In the genomic region with DNA sequence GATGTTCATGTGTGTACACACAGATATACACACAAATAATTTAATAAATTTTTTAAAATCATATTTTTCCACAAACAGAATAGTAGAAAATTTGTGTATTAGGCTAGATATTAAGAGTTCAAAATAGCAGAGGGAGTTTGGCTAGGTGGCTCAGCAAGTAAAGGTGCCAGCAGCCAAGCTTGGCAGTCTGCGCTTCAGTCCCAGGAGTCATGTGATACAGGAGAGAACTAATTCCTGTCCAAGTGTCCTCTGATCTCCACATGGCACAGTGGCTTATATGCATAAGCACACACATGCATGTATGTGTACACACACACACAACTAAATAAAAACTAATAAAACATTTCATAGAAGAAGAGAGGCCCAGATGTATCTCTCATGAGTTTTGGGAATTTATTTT, we compare ENCODE assay signal across 17 mouse cellular contexts. TPM values are rescaled to one million over a fixed set of nuclear protein-coding genes. Genes with fewer than 3 reads are reported as not detected.
A peak's percentile ranks its signal among the peaks of the same experiment; 100 is the strongest.
DNase-seq lines count a peak whose midpoint lies in the region; ATAC-seq lines count a peak whose summit lies in the region.
"Had no signal": no experiment of that assay in that cellular context is flagged by ENCODE, and none has a peak within 500 bp of the region (broad histone marks: within the 10 kb centered on the region; RNA-seq: fewer than 3 reads in every experiment).

No protein-coding gene starts in this region.

- no peak overlapping the region for H3K4me3 ChIP-seq in heart, embryonic 10.5 days
- H3K4me3 ChIP-seq: forebrain, embryonic 12.5 days; heart, adult 2 months; hindbrain, embryonic 15.5 days had no signal

- H3K4me1 ChIP-seq in heart, embryonic 10.5 days = no peaks in the 10 kb centered on the region
- H3K4me1 ChIP-seq: forebrain, embryonic 12.5 days; hindbrain, embryonic 15.5 days had no signal

- 90% methylated on average over 1 of the region's 1 CpGs for WGBS in heart, embryonic 10.5 days

- no peaks in the 10 kb centered on the region for H3K9me3 ChIP-seq in heart, embryonic 10.5 days
- H3K9me3 ChIP-seq: forebrain, embryonic 12.5 days; hindbrain, embryonic 15.5 days had no signal

- no peak for DNase-seq in cerebellum, adult 8-10 months
- peak; percentile 17 to 27 for DNase-seq in heart, postnatal 10 days
- no peak for DNase-seq in heart, embryonic 10.5 days (ENCODE audit: low spot score)
- DNase-seq in brain, adult 2 months (ENCODE audit: low read depth, low spot score) = peak; percentile 65
- DNase-seq in cerebellum, postnatal 14 days = peak; percentile 37 to 54
- no peak for DNase-seq in spleen, postnatal 36 days (ENCODE audit: low spot score in 2 of 2)
- DNase-seq: adrenal gland, postnatal 14 days; lung, postnatal 14 days; thymus, postnatal 36 days had no signal

- H3K27me3 ChIP-seq in heart, embryonic 10.5 days (ENCODE audit: insufficient read depth, poor library complexity, severe bottlenecking) = no peaks in the 10 kb centered on the region
- H3K27me3 ChIP-seq: CH12.LX; forebrain, embryonic 12.5 days; hindbrain, embryonic 15.5 days had no signal

- ATAC-seq in cerebellum, adult (ENCODE audit: insufficient number of reproducible peaks, low FRiP score, low TSS enrichment) = peak; percentile 52; the same call in 1 of the 2 replicates
- ATAC-seq: intestine, embryonic 16.5 days had no signal

- intact Hi-C loops in heart, postnatal 10 days (cut with DNase I) = no loop called here

- H3K36me3 ChIP-seq in heart, embryonic 10.5 days = peaks cover 17% of the 10 kb centered on the region; the same call in 1 of the 2 replicates
- H3K36me3 ChIP-seq: hindbrain, embryonic 15.5 days had no signal

- no peak overlapping the region for H3K27ac ChIP-seq in heart, embryonic 10.5 days
- H3K27ac ChIP-seq: forebrain, embryonic 12.5 days; heart, adult 2 months; hindbrain, embryonic 15.5 days; stomach, postnatal 0 days had no signal

RNA-seq across cellular contexts. Expression of a gene that starts 43.4 kb away (rescaled TPM):
- total RNA-seq in heart, postnatal 10 days (2021) = 10 to 100 TPM; 20.4 to 22.1 TPM
- 13.7 and 15.0 TPM in 2 replicates for polyA plus RNA-seq in heart, embryonic 10.5 days (2016; fragmentation: Nextera tagmentation; extraction: Ambion mirVana)

RNA-seq across cellular contexts. Expression of a gene that starts 50.6 kb away (rescaled TPM):
- total RNA-seq in heart, postnatal 10 days (2021) = 1 to 10 TPM; 1.1 to 1.6 TPM
- 0.04 and 0.10 TPM in 2 replicates for polyA plus RNA-seq in heart, embryonic 10.5 days (2016; fragmentation: Nextera tagmentation; extraction: Ambion mirVana)
- total RNA-seq: CH12.LX; megakaryocyte-erythroid progenitor cell, adult 5-6 weeks had no signal
- polyA plus RNA-seq: hindbrain, embryonic 15.5 days had no signal

Comparison
In these comparisons a context has a peak if more than half of its experiments do, and no peak if none do; other contexts are left out.
1. DNase-seq: peak in heart, postnatal 10 days (2 of 2), brain, adult 2 months (single experiment) and cerebellum, postnatal 14 days (2 of 2); none in cerebellum, adult 8-10 months (single experiment), heart, embryonic 10.5 days (single experiment) and spleen, postnatal 36 days (0 of 2).